Mouse (Mus musculus) erythroblast, embryonic 14.5 days (primary cell): ENCODE measurements around the gene Gatad2a.

Experiments used
- GATA1 ChIP-seq: IDR thresholded peaks from 2 replicates; pipeline ENCODE4 v1.6.1; 2012; ENCODE audit warnings: low read length, inconsistent platforms, mixed read lengths
- TAL1 ChIP-seq: IDR thresholded peaks from 3 replicates; pipeline ENCODE4 v1.6.1; 2012; ENCODE audit warnings: low read length, inconsistent platforms, mixed read lengths

- no peak for TF ChIP-seq GATA1
- no peak for TF ChIP-seq TAL1
These were observed 132.7 kb downstream of the Gatad2a start for GRCm38 (mm10) chr8:69863387-69864020.
